Mouse (Mus musculus): ENCODE measurements around the gene Bbx. TPM values are rescaled to one million over a fixed set of nuclear protein-coding genes. Genes with fewer than 3 reads are reported as not detected.

Bbx gene
- total RNA-seq, 1 experiment from 2014 or later: 46.2 TPM

- no peak for DNase-seq
These were observed 33.6 kb downstream of the Bbx start for GRCm38 (mm10) chr16:50398564-50398963.

GRCm38 (mm10) chr16:50395928-50396612 is 36.1 kb downstream of the Bbx start:
- no peak for DNase-seq

- DNase-seq: no peak
These were observed 43.7 kb downstream of the Bbx start for GRCm38 (mm10) chr16:50388499-50388898.

GRCm38 (mm10) chr16:50383541-50383940 is 48.6 kb downstream of the Bbx start:
- DNase-seq: no peak

GRCm38 (mm10) chr16:50381351-50381746 is 50.8 kb downstream of the Bbx start:
- DNase-seq: no peak

GRCm38 (mm10) chr16:50380682-50381350 is 51.4 kb downstream of the Bbx start:
- DNase-seq: peak; percentile 67

GRCm38 (mm10) chr16:50380232-50380631 is 52.0 kb downstream of the Bbx start:
- DNase-seq: no peak

GRCm38 (mm10) chr16:50374611-50375010 is 57.6 kb downstream of the Bbx start:
- no peak for DNase-seq

- DNase-seq: no peak
These were observed 58.5 kb downstream of the Bbx start for GRCm38 (mm10) chr16:50373685-50374084.

GRCm38 (mm10) chr16:50372543-50372942 is 59.6 kb downstream of the Bbx start:
- no peak for DNase-seq

GRCm38 (mm10) chr16:50371460-50371859 is 60.7 kb downstream of the Bbx start:
- DNase-seq: no peak

- DNase-seq: no peak
These were observed 61.8 kb downstream of the Bbx start for GRCm38 (mm10) chr16:50370423-50370822.

- no peak for DNase-seq
These were observed 65.6 kb downstream of the Bbx start for GRCm38 (mm10) chr16:50366556-50366955.

GRCm38 (mm10) chr16:50364189-50365059 is 67.8 kb downstream of the Bbx start:
- DNase-seq: peak; percentile 25

GRCm38 (mm10) chr16:50363443-50364188 is 68.6 kb downstream of the Bbx start:
- peak; percentile 3 for DNase-seq

- no peak for DNase-seq
These were observed 71.6 kb downstream of the Bbx start for GRCm38 (mm10) chr16:50360631-50361030.

GRCm38 (mm10) chr16:50329684-50330083 is 102.5 kb downstream of the Bbx start:
- no peak for DNase-seq

- DNase-seq: no peak
These were observed 107.4 kb downstream of the Bbx start for GRCm38 (mm10) chr16:50324746-50325145.

GRCm38 (mm10) chr16:50324292-50324691 is 107.9 kb downstream of the Bbx start:
- no peak for DNase-seq

GRCm38 (mm10) chr16:50321368-50321767 is 110.8 kb downstream of the Bbx start:
- no peak for DNase-seq

- DNase-seq: no peak
These were observed 113.9 kb downstream of the Bbx start for GRCm38 (mm10) chr16:50318255-50318654.

- no peak for DNase-seq
These were observed 116.7 kb downstream of the Bbx start for GRCm38 (mm10) chr16:50315349-50315969.
